Mouse (Mus musculus) neural tube, embryonic 14.5 days (tissue): ENCODE data around the gene Ntm. TPM values are rescaled to one million over a fixed set of nuclear protein-coding genes. Genes with fewer than 3 reads are reported as not detected.

Experiments used
- ATAC-seq: fragments of 200-750 bp; cut with Nextera tagmentation; 2 replicates; pipeline ENCODE4 v1.8.0; 2017; ENCODE audit warnings: low read depth, mild to moderate bottlenecking, moderate TSS enrichment, moderate library complexity
- H3K27ac ChIP-seq: fragments of 300-500 bp; sonication (generic); 2 replicates; pipeline ENCODE4 v1.5.1; 2014; ENCODE audit warnings: low read depth, mild to moderate bottlenecking, control low read depth, low read length, moderate library complexity, mixed read lengths
- H3K27me3 ChIP-seq: fragments of 300-500 bp; sonication (generic); 2 replicates; pipeline ENCODE4 v1.6.1; 2014; ENCODE audit warnings: low read length; ENCODE audit not compliant: control insufficient read depth, insufficient read depth
- H3K36me3 ChIP-seq: fragments of 300-500 bp; sonication (generic); 2 replicates; pipeline ENCODE4 v1.6.1; 2014; ENCODE audit warnings: low read length, mixed read lengths; ENCODE audit not compliant: control insufficient read depth, insufficient read depth
- H3K4me1 ChIP-seq: fragments of 300-500 bp; sonication (generic); 2 replicates; pipeline ENCODE4 v1.6.1; 2014; ENCODE audit warnings: low read length; ENCODE audit not compliant: control insufficient read depth, insufficient read depth
- H3K4me2 ChIP-seq: fragments of 300-500 bp; sonication (generic); 2 replicates; pipeline ENCODE4 v1.6.1; 2014; ENCODE audit warnings: mild to moderate bottlenecking, low read depth, low read length, control low read depth
- H3K4me3 ChIP-seq: fragments of 300-500 bp; sonication (generic); 2 replicates; pipeline ENCODE4 v1.5.1; 2014; ENCODE audit warnings: low read depth, low read length, control low read depth, mixed read lengths
- H3K9ac ChIP-seq: fragments of 300-500 bp; sonication (generic); replicated peaks from 2 replicates; pipeline ENCODE4 v1.6.1; 2014; ENCODE audit warnings: low read depth, mild to moderate bottlenecking, control low read depth, low read length, mixed read lengths
- H3K9me3 ChIP-seq: fragments of 300-500 bp; sonication (generic); 2 replicates; pipeline ENCODE4 v1.6.1; 2016; ENCODE audit warnings: low read length; ENCODE audit not compliant: control insufficient read depth
- WGBS: fragments of 180-500 bp; shearing (Covaris S2); extraction: QIAGEN DNeasy Blood & Tissue Kit; methylation state at CpG from one replicate; pipeline ENCODE4 v1.1.7; 2014; 5-methylcytosine and 5-hydroxymethylcytosine counted together
- polyA plus RNA-seq: library from polyadenylated mRNA; unstranded; fragments of >200 nt; fragmentation: Nextera tagmentation; extraction: Ambion mirVana; gene quantifications from 2 replicates; pipeline ENCODE4 v1.2.1, GENCODE M21; 2014

The Ntm gene
- polyA plus RNA-seq, 1 experiment from 2014 or later, result 237 TPM

GRCm38 (mm10) chr9:29898406-29899054, 64.4 kb downstream of the Ntm start:
- no peaks in the 10 kb centered on the region for H3K36me3 ChIP-seq
- no peak overlapping the region for H3K4me3 ChIP-seq
- H3K27ac ChIP-seq, result peak overlapping the region; percentile 52
- H3K9me3 ChIP-seq, result no peaks in the 10 kb centered on the region
- ATAC-seq, result peak; percentile 71
- WGBS, result 39% methylated on average over 9 of the region's 9 CpGs
- H3K27me3 ChIP-seq, result no peaks in the 10 kb centered on the region
- no peak overlapping the region for H3K9ac ChIP-seq
- H3K4me1 ChIP-seq, result peaks cover 21% of the 10 kb centered on the region; the same call in 1 of the 2 replicates
- H3K4me2 ChIP-seq, result no peak overlapping the region

GRCm38 (mm10) chr9:29897448-29897847, 65.5 kb downstream of the Ntm start:
- no peaks in the 10 kb centered on the region for H3K27me3 ChIP-seq
- peak overlapping the region; percentile 52 for H3K27ac ChIP-seq
- no peaks in the 10 kb centered on the region for H3K36me3 ChIP-seq
- H3K9me3 ChIP-seq, result no peaks in the 10 kb centered on the region
- H3K4me1 ChIP-seq, result peaks cover 23% of the 10 kb centered on the region; the same call in 1 of the 2 replicates
- peak; percentile 62 for ATAC-seq
- no peak overlapping the region for H3K9ac ChIP-seq
- H3K4me3 ChIP-seq, result no peak overlapping the region
- 47% methylated on average over 4 of the region's 4 CpGs for WGBS
- no peak overlapping the region for H3K4me2 ChIP-seq

- Histone ChIP-seq H3K4me2 (no peak overlapping the region), H3K4me3 (no peak overlapping the region), H3K27ac (no peak overlapping the region), H3K9ac (no peak overlapping the region), H3K36me3 (no peaks in the 10 kb centered on the region), H3K27me3 (no peaks in the 10 kb centered on the region), H3K4me1 (peaks cover 10% of the 10 kb centered on the region; the same call in 1 of the 2 replicates), H3K9me3 (no peaks in the 10 kb centered on the region)
- 79% methylated on average over 5 of the region's 5 CpGs for WGBS
- ATAC-seq, result no peak
Measured at GRCm38 (mm10) chr9:29892792-29893191, 70.1 kb downstream of the Ntm start.

GRCm38 (mm10) chr9:29888712-29889111, 74.2 kb downstream of the Ntm start:
- Histone ChIP-seq H3K27ac (no peak overlapping the region), H3K9me3 (no peaks in the 10 kb centered on the region)
- WGBS, result 93% methylated on average over 3 of the region's 3 CpGs

GRCm38 (mm10) chr9:29887924-29888323, 75.0 kb downstream of the Ntm start:
- H3K27me3 ChIP-seq, result no peaks in the 10 kb centered on the region
- H3K36me3 ChIP-seq, result no peaks in the 10 kb centered on the region
- H3K27ac ChIP-seq, result no peak overlapping the region
- WGBS, result 90% methylated on average over 5 of the region's 5 CpGs
- H3K9me3 ChIP-seq, result no peaks in the 10 kb centered on the region
- no peak for ATAC-seq
- no peak overlapping the region for H3K4me2 ChIP-seq
- H3K9ac ChIP-seq, result no peak overlapping the region
- H3K4me1 ChIP-seq, result no peaks in the 10 kb centered on the region
- H3K4me3 ChIP-seq, result no peak overlapping the region

More at GRCm38 (mm10) chr9:29888712-29889111, 74.2 kb downstream of the Ntm start:
- Histone ChIP-seq H3K36me3 (no peaks in the 10 kb centered on the region), H3K4me1 (peaks cover 4% of the 10 kb centered on the region; the same call in 1 of the 2 replicates), H3K27me3 (no peaks in the 10 kb centered on the region), H3K4me2 (no peak overlapping the region), H3K4me3 (no peak overlapping the region), H3K9ac (no peak overlapping the region)
- no peak for ATAC-seq

GRCm38 (mm10) chr9:29884062-29884461, 78.9 kb downstream of the Ntm start:
- H3K36me3 ChIP-seq, result no peaks in the 10 kb centered on the region
- ATAC-seq, result no peak
- H3K4me3 ChIP-seq, result no peak overlapping the region
- no peak overlapping the region for H3K4me2 ChIP-seq
- 59% methylated on average over 3 of the region's 3 CpGs for WGBS
- no peak overlapping the region for H3K27ac ChIP-seq
- no peaks in the 10 kb centered on the region for H3K4me1 ChIP-seq
- H3K9me3 ChIP-seq, result no peaks in the 10 kb centered on the region
- no peak overlapping the region for H3K9ac ChIP-seq
- H3K27me3 ChIP-seq, result no peaks in the 10 kb centered on the region

GRCm38 (mm10) chr9:29881614-29882013, 81.3 kb downstream of the Ntm start:
- Histone ChIP-seq H3K4me3 (no peak overlapping the region), H3K36me3 (no peaks in the 10 kb centered on the region), H3K9ac (no peak overlapping the region), H3K27me3 (no peaks in the 10 kb centered on the region), H3K27ac (peak overlapping the region; percentile 39; the same call in 1 of the 2 replicates), H3K4me1 (no peaks in the 10 kb centered on the region), H3K9me3 (no peaks in the 10 kb centered on the region), H3K4me2 (no peak overlapping the region)
- WGBS, result 60% methylated on average over 5 of the region's 5 CpGs
- ATAC-seq, result no peak; the same call in 1 of the 2 replicates

- Histone ChIP-seq H3K27ac (no peak overlapping the region), H3K4me3 (no peak overlapping the region), H3K36me3 (no peaks in the 10 kb centered on the region), H3K27me3 (no peaks in the 10 kb centered on the region), H3K9me3 (no peaks in the 10 kb centered on the region), H3K4me2 (no peak overlapping the region), H3K9ac (no peak overlapping the region), H3K4me1 (no peaks in the 10 kb centered on the region)
- ATAC-seq, result no peak
- 54% methylated on average over 3 of the region's 3 CpGs for WGBS
Measured at GRCm38 (mm10) chr9:29877583-29877982, 85.4 kb downstream of the Ntm start.

- Histone ChIP-seq H3K27me3 (no peaks in the 10 kb centered on the region), H3K27ac (no peak overlapping the region), H3K4me1 (peaks cover 20% of the 10 kb centered on the region), H3K4me3 (no peak overlapping the region), H3K9me3 (no peaks in the 10 kb centered on the region), H3K4me2 (no peak overlapping the region), H3K36me3 (no peaks in the 10 kb centered on the region), H3K9ac (no peak overlapping the region)
- no peak for ATAC-seq
- 66% methylated on average over 5 of the region's 5 CpGs for WGBS
Measured at GRCm38 (mm10) chr9:29867746-29868145, 95.2 kb downstream of the Ntm start.
